Mouse (Mus musculus): Measurements from ENCODE around the gene Mecom. TPM values are rescaled to one million over a fixed set of nuclear protein-coding genes. Genes with fewer than 3 reads are reported as not detected.

The Mecom gene
- polyA plus RNA-seq, 1 experiment from 2014 or later = 217 TPM

- peak; percentile 33 for DNase-seq (ENCODE audit: low spot score)
- Histone ChIP-seq H3K27ac (peak overlapping the region; percentile 90), H3K4me3 (peak overlapping the region; percentile 28; the same call in 1 of the 2 replicates), H3K27me3 (ENCODE audit: low read depth, poor library complexity, severe bottlenecking) (no peaks in the 10 kb centered on the region), H3K36me3 (peaks cover 7% of the 10 kb centered on the region; the same call in 1 of the 2 replicates), H3K4me1 (peaks cover 76% of the 10 kb centered on the region), H3K9me3 (replicated peaks) (no peaks in the 10 kb centered on the region)
- WGBS = 19% methylated on average over 3 of the region's 3 CpGs
These were observed 335.0 kb downstream of the Mecom start for GRCm38 (mm10) chr3:30212802-30213201.

GRCm38 (mm10) chr3:30209131-30209530 is 338.7 kb downstream of the Mecom start:
- H3K36me3 ChIP-seq = peaks cover 7% of the 10 kb centered on the region; the same call in 1 of the 2 replicates
- no peaks in the 10 kb centered on the region for H3K27me3 ChIP-seq (ENCODE audit: low read depth, poor library complexity, severe bottlenecking)
- no peak for DNase-seq (ENCODE audit: low spot score)
- no peaks in the 10 kb centered on the region for H3K9me3 ChIP-seq (replicated peaks)
- H3K4me1 ChIP-seq = peaks cover 62% of the 10 kb centered on the region
- peak overlapping the region; percentile 50; the same call in 1 of the 2 replicates for H3K27ac ChIP-seq
- no peak overlapping the region for H3K4me3 ChIP-seq

- no peak overlapping the region for H3K4me3 ChIP-seq
- 33% methylated on average over 8 of the region's 8 CpGs for WGBS
- no peaks in the 10 kb centered on the region for H3K27me3 ChIP-seq (ENCODE audit: low read depth, poor library complexity, severe bottlenecking)
These were observed 339.9 kb downstream of the Mecom start for GRCm38 (mm10) chr3:30207886-30208285.

GRCm38 (mm10) chr3:30207431-30207830 is 340.4 kb downstream of the Mecom start:
- peak; percentile 31 for DNase-seq (ENCODE audit: low spot score)
- Histone ChIP-seq H3K4me3 (no peak overlapping the region), H3K9me3 (replicated peaks) (no peaks in the 10 kb centered on the region), H3K36me3 (peaks cover 7% of the 10 kb centered on the region; the same call in 1 of the 2 replicates), H3K27ac (peak overlapping the region; percentile 76), H3K27me3 (ENCODE audit: low read depth, poor library complexity, severe bottlenecking) (no peaks in the 10 kb centered on the region), H3K4me1 (peaks cover 52% of the 10 kb centered on the region)
- WGBS = 56% methylated on average over 5 of the region's 5 CpGs

More at GRCm38 (mm10) chr3:30207886-30208285, 339.9 kb downstream of the Mecom start:
- Histone ChIP-seq H3K36me3 (peaks cover 7% of the 10 kb centered on the region; the same call in 1 of the 2 replicates), H3K9me3 (replicated peaks) (no peaks in the 10 kb centered on the region), H3K27ac (peak overlapping the region; percentile 76), H3K4me1 (peaks cover 57% of the 10 kb centered on the region)
- DNase-seq (ENCODE audit: low spot score) = peak; percentile 36

GRCm38 (mm10) chr3:30206123-30206522 is 341.7 kb downstream of the Mecom start:
- WGBS = 80% methylated on average over 8 of the region's 8 CpGs
- peak; percentile 29 for DNase-seq (ENCODE audit: low spot score)
- Histone ChIP-seq H3K27ac (peak overlapping the region; percentile 36; the same call in 1 of the 2 replicates), H3K9me3 (replicated peaks) (no peaks in the 10 kb centered on the region), H3K4me3 (no peak overlapping the region), H3K4me1 (peaks cover 41% of the 10 kb centered on the region), H3K27me3 (ENCODE audit: low read depth, poor library complexity, severe bottlenecking) (no peaks in the 10 kb centered on the region), H3K36me3 (peaks cover 7% of the 10 kb centered on the region; the same call in 1 of the 2 replicates)

- H3K36me3 ChIP-seq = no peaks in the 10 kb centered on the region
- WGBS = 86% methylated on average over 2 of the region's 2 CpGs
- no peak overlapping the region for H3K4me3 ChIP-seq
- DNase-seq (ENCODE audit: low spot score) = no peak
- H3K9me3 ChIP-seq (replicated peaks) = no peaks in the 10 kb centered on the region
- H3K27ac ChIP-seq = no peak overlapping the region
- H3K4me1 ChIP-seq = peaks cover 29% of the 10 kb centered on the region
- H3K27me3 ChIP-seq (ENCODE audit: low read depth, poor library complexity, severe bottlenecking) = no peaks in the 10 kb centered on the region
These were observed 344.0 kb downstream of the Mecom start for GRCm38 (mm10) chr3:30203764-30204163.

- H3K9me3 ChIP-seq (replicated peaks) = no peaks in the 10 kb centered on the region
- H3K27me3 ChIP-seq (ENCODE audit: low read depth, poor library complexity, severe bottlenecking) = no peaks in the 10 kb centered on the region
- WGBS = 61% methylated on average over 2 of the region's 2 CpGs
- no peak overlapping the region for H3K27ac ChIP-seq
- no peak for DNase-seq (ENCODE audit: low spot score)
- peaks cover 9% of the 10 kb centered on the region; the same call in 1 of the 2 replicates for H3K4me1 ChIP-seq
- no peak overlapping the region for H3K4me3 ChIP-seq
- no peaks in the 10 kb centered on the region for H3K36me3 ChIP-seq
These were observed 349.0 kb downstream of the Mecom start for GRCm38 (mm10) chr3:30198854-30199253.

- Histone ChIP-seq H3K4me3 (no peak overlapping the region), H3K9me3 (replicated peaks) (no peaks in the 10 kb centered on the region), H3K4me1 (peaks cover 3% of the 10 kb centered on the region; the same call in 1 of the 2 replicates), H3K27ac (no peak overlapping the region), H3K36me3 (no peaks in the 10 kb centered on the region), H3K27me3 (ENCODE audit: low read depth, poor library complexity, severe bottlenecking) (no peaks in the 10 kb centered on the region)
- no peak for DNase-seq (ENCODE audit: low spot score)
- 79% methylated on average over 5 of the region's 5 CpGs for WGBS
These were observed 349.6 kb downstream of the Mecom start for GRCm38 (mm10) chr3:30198227-30198626.

- Histone ChIP-seq H3K27me3 (ENCODE audit: low read depth, poor library complexity, severe bottlenecking) (no peaks in the 10 kb centered on the region), H3K4me3 (no peak overlapping the region), H3K9me3 (replicated peaks) (no peaks in the 10 kb centered on the region), H3K27ac (no peak overlapping the region), H3K4me1 (peaks cover 21% of the 10 kb centered on the region), H3K36me3 (no peaks in the 10 kb centered on the region)
- DNase-seq (ENCODE audit: low spot score) = no peak
- WGBS = 93% methylated on average over 3 of the region's 3 CpGs
These were observed 352.6 kb downstream of the Mecom start for GRCm38 (mm10) chr3:30195186-30195585.

- peaks cover 24% of the 10 kb centered on the region for H3K4me1 ChIP-seq
- H3K27ac ChIP-seq = peak overlapping the region; percentile 22; the same call in 1 of the 2 replicates
- H3K9me3 ChIP-seq (replicated peaks) = no peaks in the 10 kb centered on the region
- no peak overlapping the region for H3K4me3 ChIP-seq
- WGBS = 19% methylated on average over 12 of the region's 12 CpGs
- no peaks in the 10 kb centered on the region for H3K36me3 ChIP-seq
- peak; percentile 28 for DNase-seq (ENCODE audit: low spot score)
- no peaks in the 10 kb centered on the region for H3K27me3 ChIP-seq (ENCODE audit: low read depth, poor library complexity, severe bottlenecking)
These were observed 355.4 kb downstream of the Mecom start for GRCm38 (mm10) chr3:30192294-30193007.

GRCm38 (mm10) chr3:30189325-30189724 is 358.5 kb downstream of the Mecom start:
- 80% methylated on average over 2 of the region's 2 CpGs for WGBS
- Histone ChIP-seq H3K27ac (no peak overlapping the region), H3K9me3 (replicated peaks) (no peaks in the 10 kb centered on the region), H3K4me1 (peaks cover 25% of the 10 kb centered on the region), H3K4me3 (no peak overlapping the region), H3K36me3 (no peaks in the 10 kb centered on the region), H3K27me3 (ENCODE audit: low read depth, poor library complexity, severe bottlenecking) (no peaks in the 10 kb centered on the region)
- DNase-seq (ENCODE audit: low spot score) = no peak

- Histone ChIP-seq H3K27me3 (ENCODE audit: low read depth, poor library complexity, severe bottlenecking) (no peaks in the 10 kb centered on the region), H3K4me1 (peaks cover 27% of the 10 kb centered on the region), H3K36me3 (no peaks in the 10 kb centered on the region), H3K9me3 (replicated peaks) (no peaks in the 10 kb centered on the region), H3K27ac (peak overlapping the region; percentile 38; the same call in 1 of the 2 replicates), H3K4me3 (no peak overlapping the region)
- no peak for DNase-seq (ENCODE audit: low spot score)
- 81% methylated on average over 5 of the region's 5 CpGs for WGBS
These were observed 359.9 kb downstream of the Mecom start for GRCm38 (mm10) chr3:30187812-30188469.

Data from limb, embryonic 10.5 days (tissue).